Mouse (Mus musculus): ENCODE results near the gene Syde1. TPM values are rescaled to one million over a fixed set of nuclear protein-coding genes. Genes with fewer than 3 reads are reported as not detected.

Gene Syde1
- total RNA-seq, 2 experiments from 2014 or later: 6.7 to 7.4 TPM

- no peak for TF ChIP-seq CTCF (IDR thresholded peaks at IDR 0.05)
- peak overlapping the region; percentile 69; the same call in 1 of the 2 replicates for H3K27ac ChIP-seq
- intact Hi-C loops (cut with DNase I): no loop called here
- no peak for DNase-seq (ENCODE audit: extremely low spot score in 1 of 2, low spot score in 2 of 2)
- H3K4me3 ChIP-seq: peak overlapping the region; percentile 52
Observed at GRCm38 (mm10) chr10:78590744-78591143, 1.0 kb downstream of the Syde1 start.

GRCm38 (mm10) chr10:78589901-78590300, 1.9 kb downstream of the Syde1 start:
- no peak for TF ChIP-seq CTCF (IDR thresholded peaks at IDR 0.05)
- intact Hi-C loops (cut with DNase I): no loop called here
- DNase-seq (ENCODE audit: extremely low spot score in 1 of 2, low spot score in 2 of 2): no peak

GRCm38 (mm10) chr10:78589291-78589690, 2.5 kb downstream of the Syde1 start:
- no peak overlapping the region for H3K27ac ChIP-seq
- intact Hi-C loops (cut with DNase I): no loop called here
- H3K4me3 ChIP-seq: no peak overlapping the region
- no peak for DNase-seq (ENCODE audit: extremely low spot score in 1 of 2, low spot score in 2 of 2)
- no peak for TF ChIP-seq CTCF (IDR thresholded peaks at IDR 0.05)

More at GRCm38 (mm10) chr10:78589901-78590300, 1.9 kb downstream of the Syde1 start:
- H3K27ac ChIP-seq: no peak overlapping the region
- no peak overlapping the region for H3K4me3 ChIP-seq

- no peak overlapping the region for H3K4me3 ChIP-seq
- TF ChIP-seq CTCF (IDR thresholded peaks at IDR 0.05): no peak
- intact Hi-C loops (cut with DNase I): no loop called here
- no peak for DNase-seq (ENCODE audit: extremely low spot score in 1 of 2, low spot score in 2 of 2)
- H3K27ac ChIP-seq: no peak overlapping the region
Observed at GRCm38 (mm10) chr10:78586026-78586425, 5.7 kb downstream of the Syde1 start.

GRCm38 (mm10) chr10:78585606-78586005, 6.2 kb downstream of the Syde1 start:
- TF ChIP-seq CTCF (IDR thresholded peaks at IDR 0.05): no peak
- no peak for DNase-seq (ENCODE audit: extremely low spot score in 1 of 2, low spot score in 2 of 2)
- H3K4me3 ChIP-seq: no peak overlapping the region
- intact Hi-C loops (cut with DNase I): no loop called here
- H3K27ac ChIP-seq: no peak overlapping the region

GRCm38 (mm10) chr10:78584996-78585395, 6.8 kb downstream of the Syde1 start:
- intact Hi-C loops (cut with DNase I): no loop called here
- Histone ChIP-seq H3K4me3 (no peak overlapping the region), H3K27ac (no peak overlapping the region)
- DNase-seq (ENCODE audit: extremely low spot score in 1 of 2, low spot score in 2 of 2): no peak
- no peak for TF ChIP-seq CTCF (IDR thresholded peaks at IDR 0.05)

- H3K4me3 ChIP-seq: no peak overlapping the region
- no peak for DNase-seq (ENCODE audit: extremely low spot score in 1 of 2, low spot score in 2 of 2)
- no peak for TF ChIP-seq CTCF (IDR thresholded peaks at IDR 0.05)
- intact Hi-C loops (cut with DNase I): no loop called here
- no peak overlapping the region for H3K27ac ChIP-seq
Observed at GRCm38 (mm10) chr10:78583939-78584338, 7.8 kb downstream of the Syde1 start.

GRCm38 (mm10) chr10:78583347-78583746, 8.4 kb downstream of the Syde1 start:
- H3K27ac ChIP-seq: no peak overlapping the region
- no peak for DNase-seq (ENCODE audit: extremely low spot score in 1 of 2, low spot score in 2 of 2)
- intact Hi-C loops (cut with DNase I): no loop called here
- no peak for TF ChIP-seq CTCF (IDR thresholded peaks at IDR 0.05)
- H3K4me3 ChIP-seq: no peak overlapping the region

GRCm38 (mm10) chr10:78581121-78581520, 10.6 kb downstream of the Syde1 start:
- no peak for TF ChIP-seq CTCF (IDR thresholded peaks at IDR 0.05)
- no peak overlapping the region for H3K4me3 ChIP-seq
- H3K27ac ChIP-seq: no peak overlapping the region
- no peak for DNase-seq (ENCODE audit: extremely low spot score in 1 of 2, low spot score in 2 of 2)
- intact Hi-C loops (cut with DNase I): no loop called here

- TF ChIP-seq CTCF (IDR thresholded peaks at IDR 0.05): no peak
- DNase-seq (ENCODE audit: extremely low spot score in 1 of 2, low spot score in 2 of 2): no peak
- intact Hi-C loops (cut with DNase I): no loop called here
- no peak overlapping the region for H3K27ac ChIP-seq
- H3K4me3 ChIP-seq: no peak overlapping the region
Observed at GRCm38 (mm10) chr10:78578204-78578603, 13.6 kb downstream of the Syde1 start.

- TF ChIP-seq CTCF (IDR thresholded peaks at IDR 0.05): no peak
- intact Hi-C loops (cut with DNase I): no loop called here
Observed at GRCm38 (mm10) chr10:78576435-78577184, 15.2 kb downstream of the Syde1 start.

GRCm38 (mm10) chr10:78575690-78576089, 16.1 kb downstream of the Syde1 start:
- TF ChIP-seq CTCF (IDR thresholded peaks at IDR 0.05): no peak
- Histone ChIP-seq H3K27ac (peak overlapping the region; percentile 98; the same call in 1 of the 2 replicates), H3K4me3 (no peak overlapping the region)
- intact Hi-C loops (cut with DNase I): no loop called here
- no peak for DNase-seq (ENCODE audit: extremely low spot score in 1 of 2, low spot score in 2 of 2)

More at GRCm38 (mm10) chr10:78576435-78577184, 15.2 kb downstream of the Syde1 start:
- no peak overlapping the region for H3K4me3 ChIP-seq
- no peak for DNase-seq (ENCODE audit: extremely low spot score in 1 of 2, low spot score in 2 of 2)
- no peak overlapping the region for H3K27ac ChIP-seq

- no peak for TF ChIP-seq CTCF (IDR thresholded peaks at IDR 0.05)
- DNase-seq (ENCODE audit: extremely low spot score in 1 of 2, low spot score in 2 of 2): no peak
- Histone ChIP-seq H3K4me3 (peak overlapping the region; percentile 84), H3K27ac (peak overlapping the region; percentile 98)
- intact Hi-C loops (cut with DNase I): no loop called here
Observed at GRCm38 (mm10) chr10:78575105-78575632, 16.6 kb downstream of the Syde1 start.
